Comparison of ENCODE assay signal across 7 mouse cellular contexts in the genomic region with DNA sequence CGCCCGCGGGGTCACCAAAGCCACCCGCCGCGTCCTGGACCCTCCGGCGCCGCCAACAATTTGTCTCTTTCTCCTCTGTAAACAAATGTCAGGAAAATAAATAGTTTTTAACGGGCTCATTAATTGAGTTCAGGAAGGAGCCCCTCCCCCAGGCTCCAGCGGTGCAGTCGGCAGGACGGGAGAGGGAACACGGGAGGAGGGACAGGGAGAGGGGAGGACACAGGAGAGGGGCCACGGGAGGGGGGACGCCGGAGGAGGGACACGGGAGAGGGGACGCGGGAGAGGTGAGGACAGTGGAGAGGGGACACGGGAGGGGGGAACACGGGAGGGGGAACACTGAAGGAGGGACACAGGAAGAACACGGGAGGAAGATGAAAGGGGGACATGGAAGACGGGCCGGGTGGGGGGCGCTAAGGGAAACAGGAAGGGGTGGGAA. TPM values are rescaled to one million over a fixed set of nuclear protein-coding genes. Genes with fewer than 3 reads are reported as not detected.
A peak's percentile ranks its signal among the peaks of the same experiment; 100 is the strongest.
DNase-seq lines count a peak whose midpoint lies in the region; ATAC-seq and TF ChIP-seq lines count a peak whose summit lies in the region.

No protein-coding gene starts in this region.

- peak overlapping the region; percentile 35 to 49 for H3K4me3 ChIP-seq in ES-E14 (ENCODE audit: insufficient read depth in 1 of 2, low read depth in 1 of 2, low read length in 2 of 2, poor library complexity in 1 of 2, severe bottlenecking in 1 of 2)
- H3K4me3 ChIP-seq in embryonic facial prominence, embryonic 11.5 days (ENCODE audit: low read depth, low read length) = peak overlapping the region; percentile 17
- H3K4me3 ChIP-seq in intestine, embryonic 16.5 days (ENCODE audit: low read length) = peak overlapping the region; percentile 15; the same call in 1 of the 2 replicates

- peaks cover 22% of the 10 kb centered on the region for H3K27me3 ChIP-seq in embryonic facial prominence, embryonic 11.5 days (ENCODE audit: control insufficient read depth, insufficient read depth, low read length)
- H3K27me3 ChIP-seq in intestine, embryonic 16.5 days (replicated peaks; ENCODE audit: control insufficient read depth, insufficient read depth, low read length) = peaks cover 25% of the 10 kb centered on the region

- H3K9me3 ChIP-seq in ES-E14 (ENCODE audit: control insufficient read depth, insufficient read depth, low read depth, low read length) = no peaks in the 10 kb centered on the region
- H3K9me3 ChIP-seq in embryonic facial prominence, embryonic 11.5 days (replicated peaks; ENCODE audit: control insufficient read depth, low read length) = no peaks in the 10 kb centered on the region
- H3K9me3 ChIP-seq in intestine, embryonic 16.5 days (ENCODE audit: control insufficient read depth, low read length) = no peaks in the 10 kb centered on the region

- H3K27ac ChIP-seq in ES-E14 (ENCODE audit: insufficient read depth, low read depth, low read length, poor library complexity, severe bottlenecking) = no peak overlapping the region
- no peak overlapping the region for H3K27ac ChIP-seq in embryonic facial prominence, embryonic 11.5 days (replicated peaks; ENCODE audit: low read depth, low read length)
- H3K27ac ChIP-seq in intestine, embryonic 16.5 days (ENCODE audit: low read length) = peak overlapping the region; percentile 51

- ATAC-seq in embryonic facial prominence, embryonic 11.5 days (replicated peaks; ENCODE audit: insufficient number of reproducible peaks, low FRiP score, low TSS enrichment, low read depth) = no peak
- ATAC-seq in intestine, embryonic 16.5 days = no peak

- peaks cover 2% of the 10 kb centered on the region; the same call in 1 of the 2 replicates for H3K36me3 ChIP-seq in ES-E14 (ENCODE audit: control insufficient read depth, insufficient read depth, low read length, poor library complexity, severe bottlenecking)
- no peaks in the 10 kb centered on the region for H3K36me3 ChIP-seq in embryonic facial prominence, embryonic 11.5 days (replicated peaks; ENCODE audit: control insufficient read depth, insufficient read depth, low read depth, low read length)
- H3K36me3 ChIP-seq in intestine, embryonic 16.5 days (ENCODE audit: control insufficient read depth, insufficient read depth, low read length) = no peaks in the 10 kb centered on the region

- 2% methylated on average over 25 of the region's 26 CpGs for WGBS in embryonic facial prominence, embryonic 11.5 days
- WGBS in intestine, embryonic 16.5 days = 8% methylated on average over 26 of the region's 26 CpGs

- in situ Hi-C loops in ES-E14 (cut with MboI; ENCODE audit: low sequenced_read_pairs in 2 of 2, unreplicated experiment in 2 of 2) = no loop called here

- H3K4me1 ChIP-seq in ES-E14 (ENCODE audit: control insufficient read depth in 2 of 2, insufficient read depth in 2 of 2, low read length in 2 of 2, poor library complexity in 1 of 2) = peaks cover 1 to 55% of the 10 kb centered on the region in 2 experiments; a peak in 3 of 4 replicates
- H3K4me1 ChIP-seq in embryonic facial prominence, embryonic 11.5 days (ENCODE audit: control insufficient read depth, insufficient read depth, low read length) = peaks cover 32% of the 10 kb centered on the region
- H3K4me1 ChIP-seq in intestine, embryonic 16.5 days (ENCODE audit: control insufficient read depth, insufficient read depth, low read length) = peaks cover 66% of the 10 kb centered on the region

- DNase-seq in ES-E14 (ENCODE audit: low read depth, low spot score) = no peak
- DNase-seq in embryonic facial prominence, embryonic 11.5 days (ENCODE audit: low spot score) = no peak
- peak; percentile 75 for DNase-seq in lung, postnatal 10 days
- DNase-seq in frontal cortex, adult 2 months (ENCODE audit: extremely low spot score in 1 of 2, low spot score in 1 of 2) = no peak
- no peak for DNase-seq in frontal cortex, postnatal 10 days (ENCODE audit: low spot score in 2 of 2)
- no peak for DNase-seq in right cerebral cortex, postnatal 25 days

- H3K4me2 ChIP-seq in embryonic facial prominence, embryonic 11.5 days (ENCODE audit: low read depth, low read length) = peak overlapping the region; percentile 40
- H3K4me2 ChIP-seq in intestine, embryonic 16.5 days (ENCODE audit: low read depth, low read length) = peak overlapping the region; percentile 41

- peak overlapping the region; percentile 31; the same call in 1 of the 2 replicates for H3K9ac ChIP-seq in ES-E14 (ENCODE audit: insufficient read depth, low read depth, low read length, poor library complexity, severe bottlenecking)
- 0 out of 2 replicates have a peak overlapping the region, but pooled peaks have one; percentile 9 for H3K9ac ChIP-seq in embryonic facial prominence, embryonic 11.5 days (replicated peaks; ENCODE audit: low read length)
- H3K9ac ChIP-seq in intestine, embryonic 16.5 days (ENCODE audit: low read depth, low read length) = peak overlapping the region; percentile 56

TF ChIP-seq in ES-E14, 5 proteins besides CTCF, POLR2A, EP300 and RAD21:
- TF ChIP-seq ZC3H11A (IDR thresholded peaks at IDR 0.05; ENCODE audit: borderline replicate concordance, low read depth, low read length) (no peak), ZNF384 (IDR thresholded peaks at IDR 0.05; ENCODE audit: low read depth, low read length) (no peak), CHD2 (IDR thresholded peaks at IDR 0.05; ENCODE audit: low read depth, low read length) (no peak), MAFK (IDR thresholded peaks at IDR 0.05; ENCODE audit: insufficient read depth, low read depth, low read length) (no peak), HCFC1 (IDR thresholded peaks at IDR 0.05; ENCODE audit: borderline replicate concordance, insufficient read depth, low read length) (no peak)
TF ChIP-seq in ES-E14: peak in this region for 0.

RNA-seq across cellular contexts. Expression of gene Ptprs, which starts 6.3 kb away (rescaled TPM):
- 128 and 197 TPM in 2 replicates for total RNA-seq in ES-E14 (2012; rRNA removed)
- 80.1 and 81.5 TPM in 2 replicates for polyA plus RNA-seq in embryonic facial prominence, embryonic 11.5 days (2014; fragmentation: Nextera tagmentation; extraction: Ambion mirVana)
- polyA plus RNA-seq in intestine, embryonic 16.5 days (2015; fragmentation: Nextera tagmentation; extraction: Ambion mirVana) = 34.4 and 37.3 TPM in 2 replicates
- polyA plus RNA-seq in frontal cortex, adult 2 months (2012; rRNA removed) = 622 and 690 TPM in 2 replicates

RNA-seq across cellular contexts. Expression of gene Znrf4, which starts 42.2 kb away (rescaled TPM):
- not detected in 2 replicates for total RNA-seq in ES-E14 (2012; rRNA removed)
- not detected in 2 replicates for polyA plus RNA-seq in embryonic facial prominence, embryonic 11.5 days (2014; fragmentation: Nextera tagmentation; extraction: Ambion mirVana)
- polyA plus RNA-seq in intestine, embryonic 16.5 days (2015; fragmentation: Nextera tagmentation; extraction: Ambion mirVana) = not detected in 2 replicates
- not detected in 2 replicates for polyA plus RNA-seq in frontal cortex, adult 2 months (2012; rRNA removed)
